Mouse (Mus musculus) activated CD4-positive, CD25-positive, alpha-beta regulatory T cell, adult 4 months (primary cell): ENCODE results near the gene Plekha6. TPM values are rescaled to one million over a fixed set of nuclear protein-coding genes. Genes with fewer than 3 reads are reported as not detected.

Source experiments
- ATAC-seq: one replicate; pipeline ENCODE4 v1.8.0; 2017
- polyA plus RNA-seq, 2 experiments: library from polyadenylated mRNA; unstranded; fragments of 100-300 nt; shearing (Covaris generic); gene quantifications; one replicate each; pipeline ENCODE4 v1.2.1; 2017

Plekha6 gene
- polyA plus RNA-seq, 2 experiments from 2014 or later = 0.06 TPM; not detected in 1

DNA sequence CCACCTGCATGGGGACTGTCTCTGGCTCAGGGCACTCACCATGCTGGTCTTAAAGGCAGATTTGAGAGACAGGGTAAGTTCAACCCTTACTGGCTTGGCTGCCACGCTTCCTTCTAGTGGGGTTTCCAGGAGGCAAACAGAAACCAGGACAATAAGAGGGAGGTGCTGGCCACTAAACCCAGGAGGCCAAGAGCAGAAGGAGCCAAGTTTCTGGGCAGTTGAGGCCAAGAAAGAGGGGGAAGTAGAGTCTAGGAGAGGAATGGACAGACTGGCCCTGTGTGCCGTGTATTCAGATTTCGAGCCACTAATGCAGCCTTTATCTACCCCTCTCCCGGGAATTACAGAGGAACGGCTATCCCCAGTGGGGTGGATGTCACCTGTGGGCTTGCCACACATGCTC lies 83.2 kb downstream of the Plekha6 start:
- no peak for ATAC-seq

DNA sequence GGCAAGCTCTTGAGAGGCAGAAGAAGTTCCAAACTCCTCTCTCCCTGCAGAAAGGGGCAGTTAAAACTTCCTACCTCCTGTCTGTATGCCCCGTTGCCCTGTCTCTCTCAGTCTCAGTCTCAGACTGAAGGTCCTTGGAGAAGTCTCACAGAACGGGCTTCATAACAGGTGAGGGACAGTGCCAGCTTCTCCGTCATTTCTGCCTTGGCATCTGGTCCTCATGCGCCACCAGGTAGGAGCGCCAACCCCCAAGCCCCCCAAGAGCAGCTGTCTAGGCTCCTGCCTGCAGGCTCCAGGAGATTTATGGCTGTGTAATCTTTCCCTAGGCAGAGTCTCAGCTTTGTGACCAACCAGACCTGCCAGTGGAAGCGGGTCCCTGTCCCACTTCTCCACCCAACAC lies 86.8 kb downstream of the Plekha6 start:
- ATAC-seq = no peak

DNA sequence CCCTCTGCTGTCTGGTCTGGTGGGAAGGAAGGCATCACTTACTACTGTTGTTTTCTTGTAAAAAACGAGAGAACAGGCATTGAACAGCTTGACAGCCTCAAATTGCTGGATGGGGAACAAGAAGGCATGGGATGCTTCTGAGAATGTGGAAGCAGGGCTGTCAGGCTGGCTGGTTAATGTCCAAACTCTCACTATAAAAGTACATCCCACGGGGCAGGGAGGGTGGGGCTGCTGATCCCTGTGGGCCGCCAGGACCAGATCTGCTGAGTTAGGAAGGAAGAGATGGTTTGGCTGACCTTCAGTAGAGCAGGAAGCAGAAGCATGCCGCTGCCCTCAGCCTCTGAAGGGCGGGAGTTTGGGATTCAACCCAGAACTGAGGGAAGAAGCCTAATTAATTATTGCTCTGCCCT lies 87.6 kb downstream of the Plekha6 start:
- no peak for ATAC-seq

DNA sequence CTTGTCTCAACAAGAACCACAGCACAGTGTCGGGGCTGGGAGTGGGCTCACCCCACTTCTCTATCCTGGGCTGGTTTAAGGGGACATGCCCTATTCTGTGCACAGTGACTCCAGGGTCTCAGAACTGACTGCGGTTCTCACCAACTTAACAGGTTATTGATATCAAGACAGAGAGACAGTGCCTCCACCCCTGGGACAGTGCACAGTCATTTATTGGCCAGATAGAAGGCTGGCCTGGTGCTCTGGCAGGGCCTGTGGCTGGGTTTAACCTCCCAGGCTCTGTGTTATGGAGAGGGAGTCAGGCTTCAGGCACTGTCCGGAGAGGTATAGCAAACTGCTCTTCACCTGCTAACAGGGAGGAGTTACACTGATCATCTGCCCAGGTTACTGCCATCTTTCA lies 88.2 kb downstream of the Plekha6 start:
- no peak for ATAC-seq

DNA sequence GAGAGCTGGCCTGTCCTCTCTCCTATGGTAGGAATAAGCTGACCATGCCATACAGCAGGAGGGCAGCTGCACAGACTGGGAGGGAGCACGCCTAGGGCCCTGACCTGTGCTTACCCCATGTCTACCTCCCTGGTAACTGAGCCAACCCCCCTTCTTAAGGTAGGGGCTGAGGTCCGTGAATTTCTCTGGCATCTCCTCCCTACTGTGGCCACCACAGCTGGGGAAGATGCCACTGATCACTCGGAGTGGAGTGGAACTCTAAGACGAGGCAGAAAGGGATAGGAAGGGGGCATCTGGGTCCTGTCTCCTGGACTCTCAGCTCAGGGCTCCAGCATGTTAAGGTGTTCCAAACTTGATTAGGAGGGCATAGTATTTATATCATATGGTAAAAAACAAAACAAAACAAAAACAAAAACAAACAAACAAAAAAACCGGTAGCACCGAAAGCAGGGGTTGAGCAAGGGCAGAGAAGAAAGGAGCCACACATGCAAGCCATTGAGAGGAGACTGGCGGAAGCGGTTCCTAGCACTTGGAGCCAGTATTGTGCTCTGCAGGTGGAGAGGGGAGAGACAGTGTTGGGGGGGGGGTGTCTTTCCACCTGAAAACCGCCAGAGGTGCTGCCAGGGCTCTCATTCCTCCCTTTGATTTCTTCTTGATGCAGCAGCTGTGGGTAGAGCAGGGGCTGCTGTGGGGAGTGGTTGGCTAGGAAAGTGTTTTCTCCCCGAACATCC lies 89.0 kb downstream of the Plekha6 start:
- no peak for ATAC-seq

DNA sequence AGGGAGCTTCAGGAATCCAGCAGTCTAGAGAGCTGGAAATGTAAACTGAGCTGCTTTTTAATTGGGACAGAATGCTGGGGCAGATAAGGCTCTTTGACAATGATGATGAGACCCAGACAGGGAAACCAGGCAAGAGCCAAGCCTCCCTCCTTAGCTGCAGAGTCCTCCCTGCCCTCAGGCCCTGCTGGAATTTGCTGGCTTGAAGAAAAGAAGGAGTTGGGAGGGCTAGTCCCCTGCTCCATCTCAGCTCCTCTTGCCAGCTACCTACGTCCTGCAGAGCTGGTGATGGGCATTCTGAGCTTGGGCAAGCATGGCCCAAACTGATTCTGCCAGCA lies 89.5 kb downstream of the Plekha6 start:
- ATAC-seq = no peak

DNA sequence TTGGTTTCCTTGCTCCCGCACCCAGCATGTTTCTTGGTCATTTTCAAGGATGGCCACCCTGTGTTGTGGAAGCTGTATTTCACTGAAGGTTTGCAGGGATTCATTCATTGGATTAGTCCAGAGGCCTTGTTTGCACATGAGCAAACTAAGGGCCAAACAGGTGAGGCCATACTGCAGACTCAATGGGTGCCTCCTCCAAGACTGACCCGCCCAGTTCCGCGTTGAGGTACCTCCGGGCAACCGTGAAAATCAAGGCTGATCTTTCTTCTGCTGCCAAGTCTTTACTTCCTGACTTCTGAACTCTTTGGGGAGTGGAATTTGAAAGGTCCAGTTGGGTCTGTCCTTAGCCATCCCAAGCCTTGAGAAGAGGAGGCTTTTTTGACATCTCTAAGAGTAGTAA lies 90.2 kb downstream of the Plekha6 start:
- ATAC-seq = no peak

DNA sequence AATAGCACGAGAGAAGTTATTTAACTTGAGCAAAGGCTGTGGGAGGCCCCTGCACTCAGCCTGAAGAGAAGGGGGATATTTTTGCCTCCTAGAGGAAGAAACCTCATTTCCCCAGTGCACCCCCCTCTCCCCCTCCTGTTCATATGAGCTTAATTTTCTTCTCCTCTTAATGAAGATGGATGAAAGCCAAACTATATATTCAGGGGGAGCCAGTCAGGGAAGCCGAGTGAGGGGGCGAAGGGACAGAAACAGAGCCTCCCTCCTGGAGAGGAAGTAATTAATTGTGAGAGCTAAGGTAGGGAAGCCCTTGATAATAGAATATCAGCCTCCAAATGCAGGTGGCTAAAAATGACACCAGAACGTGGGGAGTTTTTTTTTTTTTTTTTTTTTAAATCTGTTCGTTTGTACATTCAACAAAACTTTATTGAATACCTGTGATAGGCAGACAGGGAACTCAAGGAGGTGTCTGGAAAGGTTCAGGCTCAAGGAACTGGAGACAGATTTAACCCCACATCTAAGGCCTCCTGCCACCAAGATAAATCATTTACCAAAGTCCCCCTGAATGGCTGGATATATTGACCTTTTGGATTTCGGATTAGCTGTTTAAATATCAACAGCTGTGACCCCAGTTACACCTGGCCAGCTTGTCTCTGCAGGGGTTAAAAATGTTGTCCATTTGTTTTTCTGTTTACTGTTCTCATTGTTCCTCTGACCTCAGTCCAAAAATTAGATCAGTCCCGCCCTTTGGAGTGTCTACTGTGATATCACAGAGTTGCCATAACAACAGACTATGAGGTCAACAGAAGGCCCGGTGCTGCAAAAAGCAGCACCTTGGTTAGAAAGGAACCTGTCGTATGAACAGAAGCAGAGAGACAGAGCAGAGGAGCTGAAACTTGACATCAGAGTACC lies 91.1 kb downstream of the Plekha6 start:
- ATAC-seq = no peak

DNA sequence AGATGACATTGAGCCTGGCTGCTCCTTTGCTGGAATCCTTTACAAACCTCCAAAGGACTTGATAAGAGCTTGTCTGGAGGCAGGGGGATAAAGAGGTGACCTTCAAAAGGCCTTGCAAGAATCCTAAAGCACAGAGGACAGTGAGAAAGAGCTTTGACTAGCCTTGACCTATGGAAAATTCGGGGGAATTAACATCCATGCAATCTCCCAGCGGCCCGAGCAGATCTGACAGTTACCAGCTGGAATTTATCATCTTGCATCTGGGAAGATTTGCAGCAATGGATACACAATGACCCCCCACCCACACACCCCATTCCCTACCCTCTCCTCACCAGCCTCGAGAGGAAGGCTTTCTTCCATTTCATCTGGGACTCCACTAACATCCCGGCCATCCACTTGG lies 91.8 kb downstream of the Plekha6 start:
- no peak for ATAC-seq

DNA sequence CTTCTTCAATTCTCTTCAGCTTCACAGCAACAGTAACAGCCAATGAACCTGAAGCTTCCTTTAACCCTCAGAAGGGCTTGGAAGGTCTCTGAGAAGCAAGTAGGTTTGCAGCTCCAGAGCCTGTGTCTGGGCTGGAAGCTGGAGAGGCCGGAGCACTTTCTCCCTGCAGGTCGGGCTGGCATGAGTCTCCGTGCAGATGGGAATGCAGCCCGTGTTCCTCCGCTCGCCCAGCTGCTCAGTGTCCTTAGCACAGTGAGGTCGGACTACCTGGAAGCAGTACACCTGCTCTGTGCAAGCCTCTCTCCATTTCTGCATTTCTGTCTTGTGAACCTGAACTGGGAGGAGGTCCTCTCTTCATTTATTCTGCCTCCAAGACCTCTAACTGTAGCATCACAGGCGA lies 92.3 kb downstream of the Plekha6 start:
- ATAC-seq = no peak

DNA sequence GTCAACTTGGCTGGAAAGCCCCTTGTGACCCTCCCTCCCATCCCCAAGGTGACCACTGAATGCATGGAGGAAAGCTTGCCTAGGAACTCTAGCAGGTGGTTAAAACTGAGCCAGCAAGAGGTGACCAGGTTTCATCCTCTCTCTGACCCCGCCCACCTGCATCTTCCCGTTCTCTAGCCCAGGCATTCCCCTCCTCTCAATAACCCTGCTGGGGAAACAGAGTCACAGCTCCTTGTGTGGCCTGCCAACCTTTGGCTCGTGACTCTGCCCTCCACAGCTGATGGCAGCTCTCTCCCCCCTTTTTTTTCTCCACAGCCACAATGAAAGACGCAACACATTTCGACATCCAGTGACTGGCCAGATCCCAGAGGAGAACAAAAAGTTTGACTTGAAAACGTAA lies 94.7 kb downstream of the Plekha6 start:
- ATAC-seq = no peak

DNA sequence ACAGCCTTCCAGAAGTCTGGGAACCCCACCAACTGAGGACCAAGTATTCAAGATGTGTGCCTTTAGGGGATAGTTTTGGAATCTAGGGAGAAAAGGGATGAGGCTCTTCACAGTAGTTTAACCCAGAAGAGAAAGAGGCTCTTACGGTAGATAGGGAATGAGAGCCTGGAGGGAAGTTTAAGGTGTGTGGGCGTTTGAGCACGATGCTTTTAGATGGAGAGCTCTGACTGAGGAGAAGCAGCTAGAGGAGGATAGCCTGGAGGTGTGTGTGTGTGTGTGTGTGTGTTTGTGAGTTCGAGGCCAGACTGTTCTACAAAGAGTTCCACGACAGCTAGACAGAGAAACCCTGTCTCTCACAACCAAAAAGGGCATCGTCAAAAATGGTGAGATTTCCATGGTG lies 98.6 kb downstream of the Plekha6 start:
- no peak for ATAC-seq

DNA sequence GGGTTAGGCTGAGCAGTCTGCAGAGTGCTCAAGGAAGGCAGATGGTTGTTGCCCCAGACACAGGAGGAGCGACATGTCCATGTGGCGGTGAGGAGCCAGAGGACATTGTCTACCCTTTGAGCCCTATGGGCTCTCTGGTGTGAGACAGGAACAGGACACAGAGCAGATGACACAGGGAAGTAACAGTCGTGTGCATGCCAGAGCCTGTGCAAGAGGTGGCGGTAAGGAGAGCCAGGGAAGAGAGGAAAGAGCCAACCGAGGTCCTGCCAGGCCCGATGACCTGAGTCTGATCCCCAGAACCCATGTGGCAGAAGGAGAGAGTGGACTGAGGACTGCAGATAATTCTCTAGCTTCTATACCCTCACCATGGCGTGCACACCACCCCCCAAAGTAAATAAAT lies 99.1 kb downstream of the Plekha6 start:
- no peak for ATAC-seq

DNA sequence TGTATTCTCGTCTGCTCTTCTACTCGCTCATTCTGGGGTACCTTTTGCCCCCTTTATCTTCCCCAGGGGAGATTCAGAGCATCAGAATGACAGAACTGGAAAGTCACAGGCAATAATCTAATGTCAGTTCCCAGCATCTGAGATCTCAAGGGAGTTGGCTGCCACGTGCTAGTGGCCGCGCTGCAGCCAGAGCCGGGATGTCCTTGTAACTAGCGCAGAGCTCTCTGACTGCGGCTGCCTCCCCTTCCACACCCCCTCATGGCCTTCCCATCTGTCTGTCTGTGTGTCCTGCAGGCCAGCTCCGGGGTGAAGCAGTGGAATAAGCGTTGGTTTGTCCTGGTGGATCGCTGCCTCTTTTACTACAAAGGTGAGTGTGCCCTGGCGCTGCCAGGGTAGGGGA lies 100.4 kb downstream of the Plekha6 start:
- no peak for ATAC-seq

DNA sequence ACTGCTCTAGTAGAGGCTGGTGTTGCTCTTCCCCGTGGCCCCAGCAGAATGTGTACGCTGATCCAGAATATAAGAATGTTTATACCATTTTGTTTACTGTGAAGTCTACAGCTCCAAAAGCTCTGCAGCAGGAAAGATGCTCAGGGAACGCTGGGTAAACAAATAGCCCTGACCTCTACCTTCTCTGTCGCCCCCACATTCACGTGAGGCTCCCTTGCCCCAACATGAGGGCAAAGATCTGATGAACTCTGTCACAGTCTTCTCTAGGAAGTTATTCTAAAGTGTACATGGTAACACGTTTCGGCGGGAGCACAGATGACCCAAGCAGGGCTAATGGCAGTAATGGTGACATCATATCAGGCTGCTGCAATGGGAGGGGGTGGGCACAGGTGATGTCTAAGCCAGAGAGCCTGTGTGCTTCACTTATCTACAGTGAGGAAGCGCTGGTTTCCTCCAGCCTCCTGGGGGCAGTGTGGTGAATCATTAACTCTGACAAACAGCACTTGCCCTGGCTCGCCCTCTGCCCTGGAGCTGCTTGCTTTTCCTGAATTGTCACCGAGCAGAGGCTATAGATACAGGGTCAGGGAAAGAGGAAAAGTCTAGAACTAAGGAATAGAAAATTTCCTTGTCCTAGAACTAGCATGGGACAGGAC lies 101.2 kb downstream of the Plekha6 start:
- no peak for ATAC-seq

DNA sequence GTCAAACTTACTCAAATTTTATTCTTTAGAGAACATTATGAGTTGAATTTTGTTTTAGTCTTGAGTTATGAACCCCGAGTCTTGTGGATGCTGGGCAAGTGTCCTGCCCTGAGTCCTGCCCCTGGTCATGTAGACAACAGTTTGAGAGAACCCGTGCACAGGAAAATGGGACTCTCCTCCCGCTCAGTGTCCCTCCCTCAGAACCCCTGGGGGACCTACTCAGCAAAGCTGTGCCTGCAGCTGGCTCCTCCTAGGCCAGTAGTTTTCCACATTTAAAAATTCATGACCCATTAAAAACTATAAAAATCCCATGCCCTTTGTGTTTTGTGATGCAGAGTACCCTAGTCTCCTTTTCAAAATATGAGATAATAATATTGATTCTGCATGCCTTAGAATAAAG lies 103.1 kb downstream of the Plekha6 start:
- ATAC-seq = no peak

DNA sequence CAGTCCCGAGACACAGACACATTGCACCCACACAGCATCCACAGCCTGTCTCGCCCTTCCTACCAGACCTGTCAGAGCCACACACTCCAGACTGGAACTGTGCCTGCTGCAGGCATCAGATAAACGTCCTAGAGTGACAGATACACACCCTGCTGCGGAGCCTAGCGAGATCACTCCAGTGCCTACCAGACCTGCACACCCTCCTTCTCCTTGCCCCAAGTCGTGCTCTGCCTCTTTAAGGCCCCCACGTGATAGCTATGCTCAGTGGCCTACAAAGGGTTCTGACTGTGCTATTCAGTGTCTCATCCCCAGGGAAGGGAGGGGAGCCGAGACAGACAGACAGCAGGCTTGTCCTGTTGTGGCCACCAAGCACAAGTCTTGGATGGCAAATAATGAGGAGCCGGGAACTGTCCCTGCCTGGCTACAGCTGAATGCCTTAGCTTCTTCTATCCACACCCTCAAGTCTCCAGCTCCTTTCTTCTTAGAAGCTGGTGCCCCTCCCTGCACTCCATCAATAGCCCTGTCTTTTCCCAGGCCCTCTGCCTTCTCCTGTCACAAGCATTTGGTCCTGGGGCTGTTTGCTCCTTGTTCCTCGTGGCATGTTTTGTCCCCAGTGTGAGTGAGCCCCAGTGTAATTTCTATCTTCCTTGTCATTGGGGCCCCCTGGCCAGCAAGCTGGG lies 103.9 kb downstream of the Plekha6 start:
- ATAC-seq = no peak

DNA sequence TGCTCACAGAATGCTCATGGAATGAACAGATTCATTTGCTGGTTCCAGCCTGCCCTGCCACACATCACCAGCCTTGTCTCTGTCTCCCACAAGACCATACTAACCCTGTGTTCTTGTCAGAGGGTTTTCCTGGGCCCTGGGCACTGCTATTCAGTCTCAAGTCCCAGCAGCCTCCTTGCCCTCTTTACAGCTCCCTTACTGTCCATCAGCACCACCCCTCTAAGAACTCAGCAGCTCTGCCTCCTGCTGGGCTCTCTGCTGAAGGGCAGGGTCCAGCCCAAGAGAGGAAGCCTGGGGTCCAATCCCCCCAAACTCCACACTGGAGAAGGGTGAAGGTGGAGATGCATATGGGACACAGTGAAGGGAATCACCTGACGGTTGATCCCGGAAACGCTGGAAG lies 104.5 kb downstream of the Plekha6 start:
- no peak for ATAC-seq

DNA sequence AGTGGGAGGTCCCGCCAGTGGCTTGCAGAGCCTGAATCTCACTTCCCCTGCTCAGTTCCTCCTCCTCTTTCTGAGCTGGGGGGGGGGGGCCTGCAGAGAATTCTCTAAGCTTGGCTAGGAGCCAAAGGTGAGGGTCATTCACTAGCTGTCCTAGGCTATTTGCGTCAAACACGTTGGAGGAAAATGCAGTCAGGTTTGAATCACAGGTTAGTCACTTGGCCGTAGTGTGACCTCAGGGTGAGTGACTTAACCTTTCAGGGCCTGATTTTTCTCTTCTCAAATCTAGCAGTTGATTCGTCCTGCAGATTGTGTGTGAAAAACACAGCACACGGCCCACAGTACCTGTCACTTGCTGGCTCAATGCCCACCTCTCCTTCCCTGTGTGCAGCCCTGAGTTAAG lies 106.3 kb downstream of the Plekha6 start:
- no peak for ATAC-seq

DNA sequence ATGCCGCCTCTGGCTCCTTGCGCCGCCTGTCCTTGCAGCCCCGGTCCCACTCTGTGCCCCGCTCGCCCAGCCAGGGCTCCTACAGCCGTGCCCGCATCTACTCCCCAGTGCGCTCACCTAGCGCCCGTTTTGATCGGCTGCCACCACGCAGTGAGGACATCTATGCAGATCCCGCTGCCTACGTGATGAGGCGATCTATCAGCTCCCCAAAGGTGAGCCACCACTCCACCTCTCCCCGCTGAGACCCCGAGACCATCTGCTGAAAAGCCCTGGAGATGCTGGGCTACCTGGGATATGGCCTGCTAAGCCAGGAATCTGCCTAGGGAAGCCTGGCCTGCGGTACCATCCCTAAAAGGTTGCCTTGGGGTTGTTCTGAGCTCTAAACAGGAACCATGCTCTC lies 110.2 kb downstream of the Plekha6 start:
- ATAC-seq = no peak

DNA sequence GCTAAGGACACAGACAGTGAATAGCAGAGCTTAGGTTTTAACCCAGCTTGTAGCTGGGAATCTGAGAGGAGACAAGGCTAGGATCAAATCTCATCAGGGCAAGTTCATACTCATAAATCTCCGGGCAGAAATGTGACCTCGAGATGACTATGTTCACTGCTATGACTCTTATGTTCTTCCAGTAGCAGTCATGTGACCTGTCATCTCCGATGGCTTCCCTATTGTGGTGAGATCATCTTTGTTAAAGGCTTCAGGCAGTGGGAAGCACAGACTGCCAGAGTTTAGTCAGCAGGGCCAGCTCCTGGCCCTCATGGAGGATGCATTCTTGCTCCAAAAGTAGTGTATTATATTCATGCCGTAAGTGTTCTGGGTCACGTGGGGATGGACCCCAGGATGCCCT lies 113.0 kb downstream of the Plekha6 start:
- ATAC-seq = no peak

DNA sequence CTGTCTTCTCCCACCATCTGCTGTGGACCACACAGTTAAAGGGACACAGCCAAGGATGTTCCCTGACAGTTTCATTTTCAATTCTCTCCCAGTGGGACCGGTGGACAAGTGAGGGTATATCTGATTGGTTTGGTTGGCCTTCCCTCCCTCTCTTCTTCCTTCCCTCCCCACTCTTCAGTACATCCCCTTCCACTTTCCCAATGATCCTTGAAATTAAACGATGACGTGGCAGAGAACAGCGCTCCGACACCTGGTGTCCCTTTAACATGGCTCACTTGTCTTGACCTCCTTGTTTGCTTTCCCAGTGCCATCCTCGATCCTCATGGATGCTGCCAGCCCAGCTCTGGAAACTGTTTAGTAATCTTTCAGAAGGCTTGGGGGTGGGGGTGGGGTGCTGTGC lies 114.5 kb downstream of the Plekha6 start:
- ATAC-seq = no peak

DNA sequence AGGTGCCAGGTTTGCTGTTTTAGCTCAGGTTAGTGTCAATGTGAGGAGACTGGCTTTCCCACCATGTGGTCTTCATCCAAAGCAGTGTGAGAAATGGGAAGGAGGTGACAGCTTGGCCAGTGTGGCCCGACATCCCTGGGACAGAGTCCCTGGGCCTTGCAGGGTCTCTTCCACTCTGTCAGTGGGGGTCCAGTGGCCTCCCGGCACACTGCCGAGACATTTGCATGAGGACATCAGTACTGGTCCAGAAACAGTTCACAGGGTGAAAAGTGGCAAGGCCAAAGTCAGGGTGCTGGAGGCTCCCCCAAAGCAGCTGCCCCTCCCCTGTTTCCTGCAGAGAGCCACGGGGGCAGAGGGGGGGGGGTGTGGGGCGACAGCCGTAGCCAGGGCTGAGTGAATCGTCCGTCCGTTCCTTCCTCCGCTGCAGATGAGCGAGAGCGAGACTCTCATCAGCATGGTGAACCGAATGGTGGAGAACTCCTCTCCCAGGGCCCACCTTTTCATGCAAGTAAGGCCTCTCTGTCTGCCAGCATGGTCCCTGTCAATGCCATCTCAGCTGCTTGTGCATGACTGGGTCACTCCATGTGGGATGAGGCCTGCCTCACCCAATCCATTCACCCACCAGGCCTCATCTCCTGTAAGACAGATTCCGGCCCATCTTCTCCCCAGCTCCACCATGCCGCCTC lies 115.1 kb downstream of the Plekha6 start:
- ATAC-seq = no peak
